Mouse (Mus musculus) spleen, adult 2 months (tissue): ENCODE data around the gene Plin5.

Source experiments
- CTCF ChIP-seq: fragments of 200-500 bp; IDR thresholded peaks from 2 replicates; pipeline ENCODE4 v1.5.1; 2011; ENCODE audit warnings: mild to moderate bottlenecking, inconsistent platforms; ENCODE audit not compliant: insufficient read depth, insufficient read length, insufficient replicate concordance; ENCODE audit errors: extremely low read depth
- POLR2A ChIP-seq: fragments of 200-500 bp; IDR thresholded peaks from 2 replicates; pipeline ENCODE4 v1.6.1; 2011; ENCODE audit warnings: low read depth, low read length, inconsistent platforms

GRCm38 (mm10) chr17:56112743-56113142 lies 4.7 kb downstream of the Plin5 start:
- TF ChIP-seq CTCF: no peak
- no peak for TF ChIP-seq POLR2A
